In the genomic region with DNA sequence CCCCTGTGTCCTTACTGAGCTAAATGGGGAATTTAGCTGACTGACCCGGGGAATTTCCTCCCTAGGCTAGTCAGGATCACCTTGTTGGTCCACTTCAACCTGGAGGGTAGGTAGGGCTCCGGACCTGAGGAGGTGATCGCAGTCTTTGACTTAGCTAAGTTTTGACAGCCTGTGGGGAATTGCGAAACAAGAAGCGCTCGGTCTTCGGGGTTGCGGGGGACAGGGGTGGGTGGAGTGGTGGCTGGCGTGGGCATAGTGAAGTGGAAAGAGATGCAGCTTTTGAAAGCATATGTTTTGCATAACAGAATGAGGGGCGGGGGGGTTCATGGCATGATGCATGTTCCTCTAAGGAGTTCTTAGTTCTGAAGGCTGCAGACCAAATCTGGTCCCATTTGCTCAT, we compare ENCODE assay signal across 8 mouse cellular contexts. TPM values are rescaled to one million over a fixed set of nuclear protein-coding genes. Genes with fewer than 3 reads are reported as not detected.
DNase-seq lines count a peak whose midpoint lies in the region; ATAC-seq and TF ChIP-seq lines count a peak whose summit lies in the region.

No protein-coding gene starts in this region.

- no peak for ATAC-seq in neural tube, embryonic 11.5 days (ENCODE audit: insufficient read depth, low FRiP score, low TSS enrichment)
- no peak for ATAC-seq in liver, postnatal 0 days
- ATAC-seq in neural tube, embryonic 15.5 days (ENCODE audit: low FRiP score): no peak

- no peak overlapping the region for H3K27ac ChIP-seq in neural tube, embryonic 11.5 days (ENCODE audit: low read depth, low read length)
- peak overlapping the region; percentile 93 for H3K27ac ChIP-seq in liver, postnatal 0 days (ENCODE audit: low read depth)
- peak overlapping the region; percentile 82; the same call in 1 of the 2 replicates for H3K27ac ChIP-seq in neural tube, embryonic 15.5 days (replicated peaks)

- H3K4me3 ChIP-seq in neural tube, embryonic 11.5 days (ENCODE audit: low read depth, low read length): peak overlapping the region; percentile 66
- H3K4me3 ChIP-seq in liver, postnatal 0 days (ENCODE audit: low read depth, low read length): peak overlapping the region; percentile 78
- peak overlapping the region; percentile 69 for H3K4me3 ChIP-seq in neural tube, embryonic 15.5 days (replicated peaks)

- WGBS in neural tube, embryonic 11.5 days: 4% methylated on average over 10 of the region's 10 CpGs
- WGBS in liver, postnatal 0 days (ENCODE audit: insufficient replicate concordance): 0% methylated on average over 10 of the region's 10 CpGs
- WGBS in neural tube, embryonic 15.5 days: 5% methylated on average over 10 of the region's 10 CpGs

- no peak for TF ChIP-seq CTCF in liver, postnatal 0 days (IDR thresholded peaks at IDR 0.05; ENCODE audit: low read depth)

- TF ChIP-seq EP300 in liver, postnatal 0 days (IDR thresholded peaks at IDR 0.05; ENCODE audit: low read depth): no peak

- H3K9me3 ChIP-seq in neural tube, embryonic 11.5 days (ENCODE audit: control insufficient read depth, low read length): no peaks in the 10 kb centered on the region
- H3K9me3 ChIP-seq in liver, postnatal 0 days (ENCODE audit: low read length): no peaks in the 10 kb centered on the region
- no peaks in the 10 kb centered on the region for H3K9me3 ChIP-seq in neural tube, embryonic 15.5 days (replicated peaks)

- peak overlapping the region; percentile 76 for H3K9ac ChIP-seq in neural tube, embryonic 11.5 days (ENCODE audit: low read length)
- H3K9ac ChIP-seq in liver, postnatal 0 days (replicated peaks): peak overlapping the region; percentile 78
- peak overlapping the region; percentile 63 for H3K9ac ChIP-seq in neural tube, embryonic 15.5 days (replicated peaks)

- DNase-seq in neural tube, embryonic 11.5 days (ENCODE audit: low spot score): peak; percentile 13
- no peak for DNase-seq in neural tube, embryonic 10.5 days (ENCODE audit: extremely low spot score, low spot score)
- peak; percentile 11 for DNase-seq in embryo, embryonic 9.5 days (ENCODE audit: extremely low spot score)
- peak; percentile 18 for DNase-seq in heart, postnatal 4 days
- DNase-seq in liver, postnatal 0 days: peak; percentile 31
- no peak for DNase-seq in T-cell, adult 2 months (ENCODE audit: low spot score)
- DNase-seq in layer of hippocampus, postnatal 14 days (ENCODE audit: low spot score in 2 of 2): no peak

- H3K36me3 ChIP-seq in neural tube, embryonic 11.5 days (ENCODE audit: control insufficient read depth, insufficient read depth, low read length): no peaks in the 10 kb centered on the region
- H3K36me3 ChIP-seq in liver, postnatal 0 days (replicated peaks; ENCODE audit: insufficient read depth, low read length): peaks cover 34% of the 10 kb centered on the region
- H3K36me3 ChIP-seq in neural tube, embryonic 15.5 days: peaks cover 7% of the 10 kb centered on the region; the same call in 1 of the 2 replicates

- H3K4me1 ChIP-seq in neural tube, embryonic 11.5 days (ENCODE audit: control insufficient read depth, insufficient read depth, low read length): peaks cover 7% of the 10 kb centered on the region
- H3K4me1 ChIP-seq in liver, postnatal 0 days (ENCODE audit: insufficient read depth): peaks cover 8% of the 10 kb centered on the region
- H3K4me1 ChIP-seq in neural tube, embryonic 15.5 days: peaks cover 13% of the 10 kb centered on the region

- H3K27me3 ChIP-seq in neural tube, embryonic 11.5 days (ENCODE audit: control insufficient read depth, insufficient read depth, low read length): no peaks in the 10 kb centered on the region
- H3K27me3 ChIP-seq in liver, postnatal 0 days (ENCODE audit: insufficient read depth, low read length): no peaks in the 10 kb centered on the region
- no peaks in the 10 kb centered on the region for H3K27me3 ChIP-seq in neural tube, embryonic 15.5 days (replicated peaks)

- H3K4me2 ChIP-seq in neural tube, embryonic 11.5 days (ENCODE audit: low read depth): peak overlapping the region; percentile 89
- H3K4me2 ChIP-seq in liver, postnatal 0 days (ENCODE audit: low read depth, low read length): peak overlapping the region; percentile 97
- H3K4me2 ChIP-seq in neural tube, embryonic 15.5 days: peak overlapping the region; percentile 87

RNA-seq across cellular contexts. Expression of a gene that starts 0.8 kb away (rescaled TPM):
- polyA plus RNA-seq in neural tube, embryonic 11.5 days (2014; fragmentation: Nextera tagmentation; extraction: Ambion mirVana): 27.2 and 27.5 TPM in 2 replicates
- 10 to 100 TPM; 17.8 to 18.3 TPM for total RNA-seq in heart, postnatal 4 days (2021)
- polyA plus RNA-seq in liver, postnatal 0 days (2015; fragmentation: Nextera tagmentation; extraction: Ambion mirVana): 14.2 and 15.2 TPM in 2 replicates
- 12.9 and 15.9 TPM in 2 replicates for polyA plus RNA-seq in neural tube, embryonic 15.5 days (2015; fragmentation: Nextera tagmentation; extraction: Ambion mirVana)
- 1 to 10 TPM; 6.4 to 8.9 TPM for total RNA-seq in layer of hippocampus, postnatal 14 days (2021)

RNA-seq across cellular contexts. Expression of a gene that starts 24.0 kb away (rescaled TPM):
- not detected in 2 replicates for polyA plus RNA-seq in neural tube, embryonic 11.5 days (2014; fragmentation: Nextera tagmentation; extraction: Ambion mirVana)
- total RNA-seq in heart, postnatal 4 days (2021): not detected
- 0.09 TPM in 1 of 2 replicates, not detected in the other for polyA plus RNA-seq in liver, postnatal 0 days (2015; fragmentation: Nextera tagmentation; extraction: Ambion mirVana)
- not detected in 2 replicates for polyA plus RNA-seq in neural tube, embryonic 15.5 days (2015; fragmentation: Nextera tagmentation; extraction: Ambion mirVana)
- total RNA-seq in layer of hippocampus, postnatal 14 days (2021): not detected

RNA-seq across cellular contexts. Expression of a gene that starts 28.6 kb away (rescaled TPM):
- polyA plus RNA-seq in neural tube, embryonic 11.5 days (2014; fragmentation: Nextera tagmentation; extraction: Ambion mirVana): 24.4 and 27.8 TPM in 2 replicates
- total RNA-seq in heart, postnatal 4 days (2021): 10 to 100 TPM; 57.6 to 59.7 TPM
- polyA plus RNA-seq in liver, postnatal 0 days (2015; fragmentation: Nextera tagmentation; extraction: Ambion mirVana): 10.2 and 10.7 TPM in 2 replicates
- polyA plus RNA-seq in neural tube, embryonic 15.5 days (2015; fragmentation: Nextera tagmentation; extraction: Ambion mirVana): 18.5 and 20.0 TPM in 2 replicates
- total RNA-seq in layer of hippocampus, postnatal 14 days (2021): 10 to 100 TPM; 71.5 to 71.8 TPM

Comparison
In these comparisons a context has a peak if more than half of its experiments do, and no peak if none do; other contexts are left out.
1. DNase-seq: peak in neural tube, embryonic 11.5 days (single experiment), embryo, embryonic 9.5 days (single experiment), heart, postnatal 4 days (single experiment) and liver, postnatal 0 days (single experiment); none in neural tube, embryonic 10.5 days (single experiment), T-cell, adult 2 months (single experiment) and layer of hippocampus, postnatal 14 days (0 of 2).
2. Peak in every context shown above with its lines, with median percentiles within 50 percentile points of each other: H3K4me2 ChIP-seq, H3K4me3 ChIP-seq and H3K9ac ChIP-seq.